Mouse (Mus musculus) regulatory T cell (primary cell): ENCODE results near the gene Ulk4.

ENCODE experiments used
- in situ Hi-C: fragments of 300-600 bp; cut with MboI, MseI; formaldehyde crosslinking; loops from one replicate; pipeline ENCODE4 v1.15.1; 2025; ENCODE audit warnings: high pct_unique_total_duplicates

Gene Ulk4

GRCm38 (mm10) chr9:120935634-120935922 is 341.4 kb downstream of the Ulk4 start:
- in situ Hi-C loops: no loop called here

GRCm38 (mm10) chr9:120934821-120935633 is 342.0 kb downstream of the Ulk4 start:
- in situ Hi-C loops: no loop called here

GRCm38 (mm10) chr9:120933886-120934758 is 342.9 kb downstream of the Ulk4 start:
- in situ Hi-C loops: no loop called here

- in situ Hi-C loops: no loop called here
Observed at GRCm38 (mm10) chr9:120933587-120933885, 343.5 kb downstream of the Ulk4 start.

- in situ Hi-C loops: no loop called here
Observed at GRCm38 (mm10) chr9:120932797-120933586, 344.0 kb downstream of the Ulk4 start.

- in situ Hi-C loops: no loop called here
Observed at GRCm38 (mm10) chr9:120932371-120932770, 344.6 kb downstream of the Ulk4 start.

GRCm38 (mm10) chr9:120930811-120931210 is 346.2 kb downstream of the Ulk4 start:
- in situ Hi-C loops: no loop called here

GRCm38 (mm10) chr9:120930021-120930420 is 347.0 kb downstream of the Ulk4 start:
- in situ Hi-C loops: no loop called here

GRCm38 (mm10) chr9:120929081-120929480 is 347.9 kb downstream of the Ulk4 start, which contains the start of gene Ctnnb1:
Ctnnb1 (plus strand) TSS chr9:120929216.
- in situ Hi-C loops: no loop called here

GRCm38 (mm10) chr9:120926939-120927606 is 349.9 kb downstream of the Ulk4 start:
- in situ Hi-C loops: no loop called here

- in situ Hi-C loops: no loop called here
Observed at GRCm38 (mm10) chr9:120926126-120926525, 350.9 kb downstream of the Ulk4 start.

- in situ Hi-C loops: loop anchor here (5.0 kb wide), 1 partner anchor 132 kb away; no protein-coding TSS in a partner anchor
Observed at GRCm38 (mm10) chr9:120919130-120919529, 357.9 kb downstream of the Ulk4 start.

- in situ Hi-C loops: loop anchor here (5.0 kb wide), 1 partner anchor 131 kb away; no protein-coding TSS in a partner anchor
Observed at GRCm38 (mm10) chr9:120918642-120919041, 358.4 kb downstream of the Ulk4 start.

GRCm38 (mm10) chr9:120918211-120918610 is 358.8 kb downstream of the Ulk4 start:
- in situ Hi-C loops: loop anchor here (5.0 kb wide), 1 partner anchor 131 kb away; no protein-coding TSS in a partner anchor

GRCm38 (mm10) chr9:120917619-120918018 is 359.4 kb downstream of the Ulk4 start:
- in situ Hi-C loops: loop anchor here (5.0 kb wide), 1 partner anchor 130 kb away; no protein-coding TSS in a partner anchor

- in situ Hi-C loops: loop anchor here (5.0 kb wide), 1 partner anchor 128 kb away; no protein-coding TSS in a partner anchor
Observed at GRCm38 (mm10) chr9:120914877-120915459, 362.0 kb downstream of the Ulk4 start.

GRCm38 (mm10) chr9:120914429-120914828 is 362.6 kb downstream of the Ulk4 start:
- in situ Hi-C loops: no loop called here

- in situ Hi-C loops: no loop called here
Observed at GRCm38 (mm10) chr9:120913152-120913551, 363.8 kb downstream of the Ulk4 start.

GRCm38 (mm10) chr9:120908461-120908860 is 368.5 kb downstream of the Ulk4 start:
- in situ Hi-C loops: no loop called here
